Mouse (Mus musculus) C2C12 (cell line): Measurements from ENCODE around the gene Cdc34b.

Experiments used
- CEBPB ChIP-seq: IDR thresholded peaks from one replicate; pipeline ENCODE4 v1.6.1; 2011; ENCODE audit warnings: low read depth, mild to moderate bottlenecking, control low read depth, moderate library complexity
- CTCF ChIP-seq: IDR thresholded peaks from one replicate; pipeline ENCODE4 v1.5.1; 2011; ENCODE audit not compliant: control insufficient read depth, insufficient read depth, insufficient read length
- MAX ChIP-seq: IDR thresholded peaks from one replicate; pipeline ENCODE4 v1.6.1; 2011; ENCODE audit warnings: mild to moderate bottlenecking, control low read depth
- MYOD1 ChIP-seq: IDR thresholded peaks from one replicate; pipeline ENCODE4 v1.6.1; 2011; ENCODE audit warnings: low read depth; ENCODE audit not compliant: control insufficient read depth, insufficient read length
- MYOG ChIP-seq: IDR thresholded peaks from one replicate; pipeline ENCODE4 v1.6.1; 2011; ENCODE audit not compliant: control insufficient read depth, insufficient read length; ENCODE audit errors: extremely low read depth
- USF1 ChIP-seq: IDR thresholded peaks from one replicate; pipeline ENCODE4 v1.6.1; 2011; ENCODE audit warnings: low read depth, mild to moderate bottlenecking, control low read depth, moderate library complexity

- TF ChIP-seq CTCF (no peak), USF1 (no peak), MYOD1 (no peak), MAX (no peak), CEBPB (no peak), MYOG (no peak)
Observed at GRCm38 (mm10) chr11:94760799-94761198, 19.2 kb downstream of the Cdc34b start.
